Mouse (Mus musculus) retina, postnatal 1 day (tissue): ENCODE results near the gene B9d1.

Source experiments
- DNase-seq: peaks from one replicate; pipeline ENCODE4 v3.0.0-alpha.2; 2012

Gene B9d1

GRCm38 (mm10) chr11:61504713-61505257, at the start of gene B9d1:
TSS of gene B9d1 (plus strand) at chr11:61505144.
- DNase-seq, result peak; percentile 99

- no peak for DNase-seq
Observed at GRCm38 (mm10) chr11:61464071-61464470, 40.9 kb upstream of the B9d1 start.

GRCm38 (mm10) chr11:61465422-61465821, 39.5 kb upstream of the B9d1 start:
- DNase-seq, result no peak

- no peak for DNase-seq
Observed at GRCm38 (mm10) chr11:61468534-61468933, 36.4 kb upstream of the B9d1 start.

- DNase-seq, result no peak
Observed at GRCm38 (mm10) chr11:61469317-61469917, 35.5 kb upstream of the B9d1 start.

- DNase-seq, result no peak
Observed at GRCm38 (mm10) chr11:61470880-61471279, 34.1 kb upstream of the B9d1 start.

- DNase-seq, result no peak
Observed at GRCm38 (mm10) chr11:61473630-61474029, 31.3 kb upstream of the B9d1 start.

GRCm38 (mm10) chr11:61476786-61477382, 28.1 kb upstream of the B9d1 start:
- DNase-seq, result peak; percentile 50

GRCm38 (mm10) chr11:61477566-61478508, 27.1 kb upstream of the B9d1 start:
- DNase-seq, result peak; percentile 58

GRCm38 (mm10) chr11:61478788-61479187, 26.2 kb upstream of the B9d1 start:
- no peak for DNase-seq

GRCm38 (mm10) chr11:61481239-61482090, 23.5 kb upstream of the B9d1 start:
- no peak for DNase-seq

- DNase-seq, result peak; percentile 95
Observed at GRCm38 (mm10) chr11:61483226-61483845, 21.6 kb upstream of the B9d1 start.

- DNase-seq, result no peak
Observed at GRCm38 (mm10) chr11:61484256-61484612, 20.7 kb upstream of the B9d1 start.

- DNase-seq, result peak; percentile 89
Observed at GRCm38 (mm10) chr11:61484613-61485540, 20.1 kb upstream of the B9d1 start, which contains the start of gene Mfap4. TSS of gene Mfap4 (plus strand) at chr11:61485431.

GRCm38 (mm10) chr11:61485541-61486457, 19.1 kb upstream of the B9d1 start:
- DNase-seq, result peak; percentile 46

GRCm38 (mm10) chr11:61486458-61487219, 18.3 kb upstream of the B9d1 start:
- no peak for DNase-seq

GRCm38 (mm10) chr11:61487401-61487800, 17.5 kb upstream of the B9d1 start:
- peak; percentile 54 for DNase-seq

GRCm38 (mm10) chr11:61487936-61488335, 17.0 kb upstream of the B9d1 start:
- no peak for DNase-seq

- no peak for DNase-seq
Observed at GRCm38 (mm10) chr11:61489085-61489484, 15.9 kb upstream of the B9d1 start.
